Mouse (Mus musculus) c-Kit-positive CD71-positive TER-119-positive erythroid progenitor cells, embryonic 14.5 days (primary cell): ENCODE results near the gene Gng8.

Experiments used
- DNase-seq: peaks from one replicate; pipeline ENCODE4 v3.0.0-alpha.2; 2013; ENCODE audit warnings: low spot score

Gng8 gene

GRCm38 (mm10) chr7:16891641-16892351 is at the start of gene Gng8:
Gng8 (plus strand) TSS chr7:16891786.
- peak; percentile 79 for DNase-seq

- peak; percentile 78 for DNase-seq
Measured at GRCm38 (mm10) chr7:16842645-16843063, 48.9 kb upstream of the Gng8 start, which contains the start of gene Prkd2. Prkd2 (plus strand) TSS chr7:16842902.

- DNase-seq = no peak
Measured at GRCm38 (mm10) chr7:16843441-16844171, 48.0 kb upstream of the Gng8 start.

- DNase-seq = no peak
Measured at GRCm38 (mm10) chr7:16844696-16845071, 46.9 kb upstream of the Gng8 start.

GRCm38 (mm10) chr7:16845072-16845819 is 46.3 kb upstream of the Gng8 start:
- DNase-seq = no peak

GRCm38 (mm10) chr7:16845820-16846167 is 45.8 kb upstream of the Gng8 start:
- no peak for DNase-seq

- no peak for DNase-seq
Measured at GRCm38 (mm10) chr7:16846775-16847174, 44.8 kb upstream of the Gng8 start.

- no peak for DNase-seq
Measured at GRCm38 (mm10) chr7:16847507-16847906, 44.1 kb upstream of the Gng8 start.

- DNase-seq = no peak
Measured at GRCm38 (mm10) chr7:16848579-16848978, 43.0 kb upstream of the Gng8 start.

- DNase-seq = no peak
Measured at GRCm38 (mm10) chr7:16851636-16852035, 40.0 kb upstream of the Gng8 start.

GRCm38 (mm10) chr7:16853302-16853831 is 38.2 kb upstream of the Gng8 start:
- no peak for DNase-seq

GRCm38 (mm10) chr7:16858336-16858735 is 33.2 kb upstream of the Gng8 start:
- DNase-seq = no peak

GRCm38 (mm10) chr7:16859902-16860651 is 31.5 kb upstream of the Gng8 start:
- peak; percentile 58 for DNase-seq

GRCm38 (mm10) chr7:16867488-16867887 is 24.1 kb upstream of the Gng8 start:
- no peak for DNase-seq

GRCm38 (mm10) chr7:16869497-16869896 is 22.1 kb upstream of the Gng8 start:
- no peak for DNase-seq

- no peak for DNase-seq
Measured at GRCm38 (mm10) chr7:16871600-16871999, 20.0 kb upstream of the Gng8 start.

- no peak for DNase-seq
Measured at GRCm38 (mm10) chr7:16872478-16872877, 19.1 kb upstream of the Gng8 start.

- no peak for DNase-seq
Measured at GRCm38 (mm10) chr7:16873392-16873791, 18.2 kb upstream of the Gng8 start.

- DNase-seq = peak; percentile 68
Measured at GRCm38 (mm10) chr7:16874190-16874589, 17.4 kb upstream of the Gng8 start.

GRCm38 (mm10) chr7:16874756-16875309 is 16.8 kb upstream of the Gng8 start:
- DNase-seq = peak; percentile 100

- no peak for DNase-seq
Measured at GRCm38 (mm10) chr7:16875310-16875325, 16.5 kb upstream of the Gng8 start, which contains the start of gene Dact3. Dact3 (plus strand) TSS chr7:16875317.

- DNase-seq = no peak
Measured at GRCm38 (mm10) chr7:16875326-16875725, 16.3 kb upstream of the Gng8 start.
